Mouse (Mus musculus): ENCODE results near the gene Jade1.

GRCm38 (mm10) chr3:41589246-41589914, 33.8 kb downstream of the Jade1 start:
- no peak for TF ChIP-seq EP300 (IDR thresholded peaks at IDR 0.05; ENCODE audit: low read depth)
- no peak for TF ChIP-seq CTCF (IDR thresholded peaks at IDR 0.05; ENCODE audit: low read depth)

Data from heart, postnatal 0 days (tissue).